Comparison of ENCODE assay signal across 10 mouse cellular contexts in genomic region chr3:58089344-58090139, GRCm38 (mm10).
A peak's percentile ranks its signal among the peaks of the same experiment; 100 is the strongest.
DNase-seq lines count a peak whose midpoint lies in the region; ATAC-seq lines count a peak whose summit lies in the region.
"Had no signal": no experiment of that assay in that cellular context is flagged by ENCODE, and none has a peak within 500 bp of the region (broad histone marks: within the 10 kb centered on the region; RNA-seq: fewer than 3 reads in every experiment).

No protein-coding gene starts in this region.

- ATAC-seq in cerebellum, adult (ENCODE audit: insufficient number of reproducible peaks, low FRiP score, low TSS enrichment): peak; percentile 80
- ATAC-seq in activated CD4-positive, CD25-positive, alpha-beta regulatory T cell, adult 4 months: no peak
- ATAC-seq in megakaryocyte-erythroid progenitor cell, adult 5-6 weeks (replicated peaks; ENCODE audit: low FRiP score, low TSS enrichment, poor library complexity, severe bottlenecking): no peak
- ATAC-seq: midbrain, embryonic 15.5 days had no signal

- DNase-seq in layer of hippocampus, adult 9-11 months: peak; percentile 7
- DNase-seq in layer of hippocampus, adult 11-12 months (ENCODE audit: low spot score): no peak
- DNase-seq in cerebellum, adult 9-10 months: peak; percentile 66
- DNase-seq in kidney, postnatal 25 days: peak; percentile 65 to 76
- DNase-seq in retina, postnatal 1 day: no peak
- DNase-seq: adrenal gland, postnatal 36 days had no signal

Comparison
In these comparisons a context has a peak if more than half of its experiments do, and no peak if none do; other contexts are left out.
1. DNase-seq: peak in layer of hippocampus, adult 9-11 months (single experiment), cerebellum, adult 9-10 months (single experiment) and kidney, postnatal 25 days (2 of 2); none in layer of hippocampus, adult 11-12 months (single experiment) and retina, postnatal 1 day (single experiment).